Mouse (Mus musculus): Measurements from ENCODE around the gene Nrip2. TPM values are rescaled to one million over a fixed set of nuclear protein-coding genes. Genes with fewer than 3 reads are reported as not detected.

Nrip2 gene
- polyA plus RNA-seq, 1 experiment from 2014 or later = 3.6 TPM

Other genes starting within 250 kb of the Nrip2 start
- gene Tead4, start 98.5 kb upstream of the Nrip2 start, polyA plus RNA-seq (2016; fragmentation: Nextera tagmentation; extraction: Ambion mirVana) = 2.4 and 3.6 TPM in 2 replicates
- gene Tulp3, start 43.4 kb upstream of the Nrip2 start, polyA plus RNA-seq (2016; fragmentation: Nextera tagmentation; extraction: Ambion mirVana) = 29.1 and 29.3 TPM in 2 replicates
- 160 and 166 TPM in 2 replicates for gene Rhno1, start 36.4 kb upstream of the Nrip2 start, polyA plus RNA-seq (2016; fragmentation: Nextera tagmentation; extraction: Ambion mirVana)
- gene Foxm1, start 36.3 kb upstream of the Nrip2 start, polyA plus RNA-seq (2016; fragmentation: Nextera tagmentation; extraction: Ambion mirVana) = 43.8 and 45.1 TPM in 2 replicates
- gene Tex52, start 23.8 kb upstream of the Nrip2 start, polyA plus RNA-seq (2016; fragmentation: Nextera tagmentation; extraction: Ambion mirVana) = 0.42 and 0.85 TPM in 2 replicates
- gene Gm44596, start 23.8 kb upstream of the Nrip2 start, polyA plus RNA-seq (2016; fragmentation: Nextera tagmentation; extraction: Ambion mirVana) = not detected in 2 replicates
- gene Itfg2, start 25.6 kb downstream of the Nrip2 start, polyA plus RNA-seq (2016; fragmentation: Nextera tagmentation; extraction: Ambion mirVana) = 38.4 and 40.0 TPM in 2 replicates
- gene Fkbp4, start 39.4 kb downstream of the Nrip2 start, polyA plus RNA-seq (2016; fragmentation: Nextera tagmentation; extraction: Ambion mirVana) = 502 TPM in 2 replicates
- gene Pzp, start 127.4 kb downstream of the Nrip2 start, polyA plus RNA-seq (2016; fragmentation: Nextera tagmentation; extraction: Ambion mirVana) = 0.10 TPM in 1 of 2 replicates, not detected in the other
- 0.59 and 0.65 TPM in 2 replicates for gene A2ml1, start 182.3 kb downstream of the Nrip2 start, polyA plus RNA-seq (2016; fragmentation: Nextera tagmentation; extraction: Ambion mirVana)
- not detected in 2 replicates for gene Klrb1a, start 224.2 kb downstream of the Nrip2 start, polyA plus RNA-seq (2016; fragmentation: Nextera tagmentation; extraction: Ambion mirVana)

Data from embryonic facial prominence, embryonic 12.5 days (tissue).